Mouse (Mus musculus) layer of hippocampus, adult 8-10 months (tissue): Measurements from ENCODE around the gene Canx. TPM values are rescaled to one million over a fixed set of nuclear protein-coding genes. Genes with fewer than 3 reads are reported as not detected.

ENCODE experiments used
- DNase-seq, 2 experiments: peaks; one replicate each; pipeline ENCODE4 v3.0.0; 2022; ENCODE audit warnings: low spot score in 2 of 2
- total RNA-seq, 4 experiments: library from RNA; stranded (reverse); gene quantifications; 2 replicates each; pipeline ENCODE4 v1.2.4; 2022

Canx gene
- total RNA-seq, 4 experiments from 2014 or later, result 388 to 462 (median 411) TPM

- DNase-seq, result no peak
Observed at GRCm38 (mm10) chr11:50277025-50277424, 48.4 kb downstream of the Canx start.

- DNase-seq, result no peak
Observed at GRCm38 (mm10) chr11:50275568-50276151, 49.8 kb downstream of the Canx start.

- DNase-seq, result no peak
Observed at GRCm38 (mm10) chr11:50275077-50275476, 50.4 kb downstream of the Canx start.

- no peak for DNase-seq
Observed at GRCm38 (mm10) chr11:50272819-50273218, 52.7 kb downstream of the Canx start.

GRCm38 (mm10) chr11:50269885-50270284, 55.6 kb downstream of the Canx start:
- no peak for DNase-seq

- no peak for DNase-seq
Observed at GRCm38 (mm10) chr11:50269163-50269562, 56.3 kb downstream of the Canx start.

GRCm38 (mm10) chr11:50266997-50267396, 58.5 kb downstream of the Canx start:
- DNase-seq, result no peak

GRCm38 (mm10) chr11:50265931-50266330, 59.5 kb downstream of the Canx start:
- DNase-seq, result no peak

- DNase-seq, result no peak
Observed at GRCm38 (mm10) chr11:50263198-50263597, 62.3 kb downstream of the Canx start.

- DNase-seq, result no peak
Observed at GRCm38 (mm10) chr11:50262020-50262419, 63.5 kb downstream of the Canx start.

GRCm38 (mm10) chr11:50258310-50258709, 67.2 kb downstream of the Canx start:
- DNase-seq, result peak in 1 of 2 experiments; percentile 64

GRCm38 (mm10) chr11:50256615-50257014, 68.9 kb downstream of the Canx start:
- DNase-seq, result no peak

- peak; percentile 77 to 81 for DNase-seq
Observed at GRCm38 (mm10) chr11:50254010-50254580, 71.4 kb downstream of the Canx start.

- DNase-seq, result no peak
Observed at GRCm38 (mm10) chr11:50253393-50253792, 72.1 kb downstream of the Canx start.

GRCm38 (mm10) chr11:50252684-50253265, 72.7 kb downstream of the Canx start:
- DNase-seq, result no peak

- DNase-seq, result no peak
Observed at GRCm38 (mm10) chr11:50252166-50252565, 73.3 kb downstream of the Canx start.

GRCm38 (mm10) chr11:50248473-50249171, 76.9 kb downstream of the Canx start:
- no peak for DNase-seq

- DNase-seq, result no peak
Observed at GRCm38 (mm10) chr11:50245269-50245668, 80.2 kb downstream of the Canx start.
